Mouse (Mus musculus): ENCODE results near the gene Ppp1cc.
"Not testable (repeated sequence)": the region's sequence is repeated elsewhere in the genome, so short reads cannot be mapped to it uniquely, and the experiment has no call there.

The Ppp1cc gene

GRCm38 (mm10) chr5:122136508-122137408 lies 21.3 kb upstream of the Ppp1cc start:
- peak; percentile 53 for DNase-seq (ENCODE audit: low spot score)

DNA sequence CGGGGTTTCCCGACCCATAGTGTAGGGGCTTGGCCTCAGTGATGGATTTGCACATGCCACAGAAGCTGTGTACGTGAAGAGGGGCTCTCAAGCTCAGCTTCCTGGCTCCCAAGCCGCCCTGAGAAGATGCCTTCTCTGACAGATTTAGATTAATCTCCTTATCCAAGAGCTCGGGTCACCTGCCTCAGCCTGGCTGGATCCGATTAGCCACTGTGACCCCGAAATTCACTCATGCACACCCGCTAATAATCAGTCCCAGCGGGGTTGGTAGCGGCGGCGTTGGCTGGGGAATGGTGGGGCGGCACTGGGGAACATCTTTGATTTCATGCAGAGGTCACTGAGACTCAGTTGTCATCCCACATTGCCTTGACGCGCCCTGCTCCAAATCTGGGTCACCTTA lies 19.2 kb upstream of the Ppp1cc start:
- DNase-seq (ENCODE audit: low spot score): no peak

DNA sequence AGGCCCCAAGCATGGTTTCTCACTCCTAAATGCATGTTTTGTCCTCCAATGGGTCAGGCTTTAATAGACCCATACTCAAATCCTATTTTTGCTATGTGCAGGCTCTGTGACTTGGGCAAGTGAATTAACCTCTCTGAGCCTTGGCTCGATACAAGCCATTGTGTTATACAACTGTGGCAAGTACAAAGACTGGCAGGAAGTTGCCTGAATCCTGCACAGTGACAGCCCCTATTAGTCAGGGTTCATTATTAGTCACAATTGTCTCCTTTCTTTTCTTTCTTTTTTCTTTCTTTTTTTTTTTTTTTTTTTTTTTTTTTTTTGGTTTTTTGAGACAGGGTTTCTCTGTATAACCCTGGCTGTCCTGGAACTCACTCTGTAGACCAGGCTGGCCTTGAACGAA lies 18.3 kb upstream of the Ppp1cc start:
- DNase-seq (ENCODE audit: low spot score): not testable (repeated sequence)

- no peak for DNase-seq (ENCODE audit: low spot score)
Measured at GRCm38 (mm10) chr5:122140723-122141122, 17.4 kb upstream of the Ppp1cc start, which contains the start of gene Ccdc63. Ccdc63 (minus strand) TSS chr5:122140823.

DNA sequence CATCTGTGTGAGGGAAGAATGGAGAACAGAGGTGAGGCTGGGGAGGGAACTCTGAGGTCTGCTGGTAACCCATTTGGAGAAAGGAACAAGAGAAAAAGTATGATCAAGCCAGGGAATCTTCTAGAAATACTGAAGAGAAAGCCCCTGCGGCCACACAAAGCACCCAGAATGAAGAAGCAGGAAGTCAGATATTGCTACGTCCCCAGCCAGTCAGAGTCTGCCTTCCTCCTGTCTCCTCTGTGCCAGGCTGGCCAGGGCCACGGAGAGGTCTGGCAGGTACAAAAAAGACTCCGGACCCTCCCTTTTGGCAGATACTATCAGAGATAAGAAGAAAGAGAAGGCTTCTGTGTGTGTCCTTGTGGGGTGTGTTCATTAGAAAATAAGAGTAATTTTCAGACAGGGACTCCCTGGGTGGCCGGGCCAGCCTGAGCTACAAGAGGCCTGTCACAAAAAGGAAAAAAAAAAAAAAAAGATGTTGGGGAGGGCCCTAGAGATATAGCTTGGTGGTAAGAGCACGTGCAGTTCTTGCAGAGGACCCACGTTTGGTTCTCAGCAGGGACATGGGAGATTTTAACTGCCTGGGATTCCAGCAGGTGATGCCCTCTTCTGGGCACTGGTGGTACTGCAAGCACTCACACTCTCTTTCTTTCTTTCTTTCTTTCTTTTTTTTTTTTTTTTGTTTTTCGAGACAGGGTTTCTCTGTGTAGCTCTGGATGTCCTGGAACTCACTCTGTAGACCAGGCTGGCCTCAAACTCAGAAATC lies 15.7 kb upstream of the Ppp1cc start:
- no peak for DNase-seq (ENCODE audit: low spot score)

GRCm38 (mm10) chr5:122143543-122143942 lies 14.5 kb upstream of the Ppp1cc start:
- DNase-seq (ENCODE audit: low spot score): no peak

GRCm38 (mm10) chr5:122144825-122145224 lies 13.3 kb upstream of the Ppp1cc start:
- DNase-seq (ENCODE audit: low spot score): no peak

DNA sequence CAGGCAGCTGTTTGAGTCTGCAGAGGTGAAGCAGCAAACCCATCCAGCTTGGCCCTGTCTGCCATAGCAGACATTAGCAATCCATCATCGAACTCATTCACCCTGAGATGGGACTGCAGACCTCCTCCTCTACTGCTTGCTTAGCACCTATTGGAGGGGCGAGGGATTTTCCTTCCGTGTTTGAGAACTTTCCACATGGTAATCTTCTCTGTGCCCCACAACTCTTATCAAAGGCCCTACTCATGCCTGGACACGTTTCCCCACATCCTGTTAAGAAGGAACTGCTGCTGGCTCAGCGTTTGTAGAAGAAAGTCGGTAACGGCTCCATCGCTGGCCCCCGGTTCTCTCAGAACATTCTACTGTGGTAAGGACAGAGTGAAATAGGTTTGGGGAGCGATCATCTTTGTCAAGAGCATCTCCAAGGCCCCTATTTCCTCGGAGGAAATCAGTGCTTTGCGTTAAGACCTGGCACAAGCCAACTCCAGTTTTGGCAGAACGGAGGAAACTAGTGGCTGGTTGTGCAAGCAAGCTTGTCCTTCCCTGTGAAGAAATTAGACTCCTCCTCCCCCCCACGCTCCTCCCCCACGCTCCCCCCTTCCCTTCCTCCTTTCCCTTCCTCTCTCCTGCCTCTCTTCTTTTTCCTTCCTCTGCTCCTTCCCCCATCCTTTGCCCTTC lies 12.6 kb upstream of the Ppp1cc start:
- DNase-seq (ENCODE audit: low spot score): peak; percentile 29

GRCm38 (mm10) chr5:122146056-122146580 lies 12.0 kb upstream of the Ppp1cc start:
- DNase-seq (ENCODE audit: low spot score): peak; percentile 43

- no peak for DNase-seq (ENCODE audit: low spot score)
Measured at GRCm38 (mm10) chr5:122146609-122147008, 11.5 kb upstream of the Ppp1cc start.

- DNase-seq (ENCODE audit: low spot score): no peak
Measured at GRCm38 (mm10) chr5:122148107-122148506, 10.0 kb upstream of the Ppp1cc start.

DNA sequence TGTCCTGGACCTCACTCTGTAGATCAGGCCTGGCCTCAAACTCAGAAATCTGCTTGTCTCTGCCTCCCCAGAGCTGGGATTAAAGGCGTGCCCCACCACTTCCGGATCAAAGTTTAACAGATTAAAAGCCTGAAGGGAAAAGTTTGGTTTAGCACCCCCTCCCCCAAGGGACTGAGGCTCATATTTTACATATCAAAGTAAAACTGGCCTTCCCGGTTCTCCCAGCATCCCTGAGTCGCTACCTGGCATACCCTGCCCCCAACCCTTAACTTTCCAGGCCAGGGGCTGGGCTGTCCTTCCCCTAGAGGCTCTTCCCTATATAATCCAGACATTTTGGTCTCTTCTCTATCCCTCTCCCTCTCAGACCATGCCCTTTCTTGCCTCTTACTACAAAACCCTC lies 8.8 kb upstream of the Ppp1cc start:
- no peak for DNase-seq (ENCODE audit: low spot score)

DNA sequence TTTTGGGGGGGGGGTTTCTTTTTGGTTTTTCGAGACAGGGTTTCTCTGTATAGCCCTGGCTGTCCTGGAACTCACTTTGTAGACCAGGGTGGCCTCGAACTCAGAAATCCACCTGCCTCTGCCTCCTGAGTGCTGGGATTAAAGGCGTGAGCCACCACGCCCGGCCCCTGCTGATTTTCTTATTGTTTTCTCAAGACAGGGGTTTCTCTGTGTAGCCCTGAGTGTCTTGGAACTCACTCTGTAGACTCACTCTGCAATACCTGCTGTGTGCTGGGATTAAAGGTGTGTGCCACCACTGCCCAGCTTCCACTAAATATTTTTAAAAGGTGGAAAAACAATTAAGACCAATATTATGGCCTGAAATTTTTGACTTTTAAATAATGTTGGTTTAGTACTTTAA lies 5.6 kb upstream of the Ppp1cc start:
- not testable (repeated sequence) for DNase-seq (ENCODE audit: low spot score)

DNA sequence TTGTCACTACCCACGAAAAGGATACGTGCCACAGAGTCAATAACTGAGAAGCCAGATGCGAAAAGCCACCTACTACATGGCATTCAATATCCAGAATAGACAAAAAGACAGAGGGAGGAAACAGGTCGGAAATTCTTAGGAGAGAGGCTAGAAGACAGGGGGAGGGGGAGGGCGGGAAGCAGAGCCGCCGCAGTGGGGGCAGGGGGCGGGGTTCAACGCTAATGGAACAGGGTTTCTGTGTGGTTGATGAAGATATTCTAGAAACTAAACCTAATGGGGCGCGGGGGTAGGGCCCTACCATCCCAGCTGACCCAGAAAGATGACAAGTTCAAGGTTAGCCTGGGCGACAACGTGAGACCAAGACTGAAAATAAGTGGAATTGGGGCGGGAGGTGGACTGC lies 4.1 kb upstream of the Ppp1cc start:
- no peak for DNase-seq (ENCODE audit: low spot score)

- DNase-seq (ENCODE audit: low spot score): no peak
Measured at GRCm38 (mm10) chr5:122154782-122155181, 3.3 kb upstream of the Ppp1cc start.

GRCm38 (mm10) chr5:122155613-122156012 lies 2.5 kb upstream of the Ppp1cc start:
- no peak for DNase-seq (ENCODE audit: low spot score)

DNA sequence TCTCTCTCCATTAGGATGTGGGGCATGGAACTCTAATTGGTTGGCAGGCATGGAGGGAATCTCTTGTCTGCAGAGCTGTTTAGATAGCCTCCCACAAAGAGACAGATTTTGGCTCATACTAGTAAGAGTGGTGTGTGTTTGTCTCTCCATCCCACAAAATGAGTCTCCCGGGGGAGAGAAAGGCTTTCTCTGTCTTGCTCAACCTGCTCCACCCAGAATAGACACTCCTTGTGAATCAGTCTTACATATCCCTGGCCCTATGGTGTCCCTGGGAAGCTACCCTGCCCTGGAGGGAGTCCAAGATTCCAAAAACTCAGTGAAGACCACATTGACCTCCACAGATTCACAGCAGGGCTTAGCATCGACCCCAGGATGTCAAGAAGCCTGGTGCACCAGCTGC lies 1.6 kb upstream of the Ppp1cc start:
- DNase-seq (ENCODE audit: low spot score): no peak

GRCm38 (mm10) chr5:122158557-122159515 lies 758 bp downstream of the Ppp1cc start:
- DNase-seq (ENCODE audit: low spot score): no peak

DNA sequence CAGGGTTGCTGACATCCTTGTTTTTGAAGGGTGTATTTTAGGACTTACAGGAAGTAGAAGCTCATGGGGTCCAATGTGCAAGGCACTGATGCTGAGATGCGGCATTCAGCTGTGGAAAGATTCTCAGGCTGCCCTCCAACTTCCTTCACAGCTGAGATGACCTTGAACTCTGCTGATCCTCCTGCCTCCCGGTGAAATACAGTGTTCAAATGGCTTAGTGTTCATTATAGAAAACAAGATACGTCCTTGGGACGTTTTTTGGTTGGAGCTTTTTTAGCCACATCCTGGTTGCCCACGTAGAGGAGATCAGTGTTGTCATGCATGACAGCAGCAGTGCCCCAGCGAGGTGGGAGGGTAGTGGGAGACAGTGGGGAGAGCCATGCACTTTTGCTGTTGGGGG lies 5.1 kb downstream of the Ppp1cc start:
- no peak for DNase-seq (ENCODE audit: low spot score)

- DNase-seq (ENCODE audit: low spot score): no peak
Measured at GRCm38 (mm10) chr5:122164011-122164410, 5.9 kb downstream of the Ppp1cc start.

Measured in ovary, postnatal 14 days (tissue).